Mouse (Mus musculus) neural tube, embryonic 12.5 days (tissue): ENCODE measurements around the gene Tmem248. TPM values are rescaled to one million over a fixed set of nuclear protein-coding genes. Genes with fewer than 3 reads are reported as not detected.
"Not testable (repeated sequence)": the region's sequence is repeated elsewhere in the genome, so short reads cannot be mapped to it uniquely, and the experiment has no call there.

Source experiments
- ATAC-seq: fragments of 200-750 bp; cut with Nextera tagmentation; 2 replicates; pipeline ENCODE4 v1.8.0; 2017; ENCODE audit warnings: low read depth, mild to moderate bottlenecking, moderate TSS enrichment, moderate library complexity; ENCODE audit not compliant: low FRiP score
- H3K27ac ChIP-seq: fragments of 300-500 bp; sonication (generic); 2 replicates; pipeline ENCODE4 v1.5.1; 2016
- H3K27me3 ChIP-seq: fragments of 300-500 bp; sonication (generic); replicated peaks from 2 replicates; pipeline ENCODE4 v1.6.1; 2016; ENCODE audit warnings: mild to moderate bottlenecking
- H3K36me3 ChIP-seq: fragments of 300-500 bp; sonication (generic); 2 replicates; pipeline ENCODE4 v1.6.1; 2016; ENCODE audit warnings: mild to moderate bottlenecking
- H3K4me1 ChIP-seq: fragments of 300-500 bp; sonication (generic); 2 replicates; pipeline ENCODE4 v1.6.1; 2016
- H3K4me2 ChIP-seq: fragments of 300-500 bp; sonication (generic); replicated peaks from 2 replicates; pipeline ENCODE4 v1.6.1; 2016; ENCODE audit warnings: mild to moderate bottlenecking
- H3K4me3 ChIP-seq: fragments of 300-500 bp; sonication (generic); 2 replicates; pipeline ENCODE4 v1.5.1; 2016
- H3K9ac ChIP-seq: fragments of 300-500 bp; sonication (generic); 2 replicates; pipeline ENCODE4 v1.6.1; 2016; ENCODE audit warnings: mild to moderate bottlenecking
- H3K9me3 ChIP-seq: fragments of 300-500 bp; sonication (generic); 2 replicates; pipeline ENCODE4 v1.6.1; 2016; ENCODE audit warnings: mild to moderate bottlenecking
- WGBS: fragments of 180-500 bp; shearing (Covaris S2); methylation state at CpG from one replicate; pipeline ENCODE4 v1.1.7; 2016; 5-methylcytosine and 5-hydroxymethylcytosine counted together
- polyA plus RNA-seq: library from polyadenylated mRNA; unstranded; fragments of >200 nt; fragmentation: Nextera tagmentation; extraction: Ambion mirVana; gene quantifications from 2 replicates; pipeline ENCODE4 v1.2.1, GENCODE M21; 2016

The Tmem248 gene
- polyA plus RNA-seq, 1 experiment from 2014 or later: 31.6 TPM

- no peaks in the 10 kb centered on the region for H3K4me1 ChIP-seq
- H3K4me2 ChIP-seq: no peak overlapping the region
- H3K9me3 ChIP-seq: no peaks in the 10 kb centered on the region
- no peak overlapping the region for H3K27ac ChIP-seq
- 98% methylated on average over 2 of the region's 2 CpGs for WGBS
- H3K36me3 ChIP-seq: peaks cover 88% of the 10 kb centered on the region
- no peak overlapping the region for H3K9ac ChIP-seq
- no peaks in the 10 kb centered on the region for H3K27me3 ChIP-seq
- no peak overlapping the region for H3K4me3 ChIP-seq
- ATAC-seq: no peak
Measured at GRCm38 (mm10) chr5:130239856-130240255, 23.0 kb downstream of the Tmem248 start.

DNA sequence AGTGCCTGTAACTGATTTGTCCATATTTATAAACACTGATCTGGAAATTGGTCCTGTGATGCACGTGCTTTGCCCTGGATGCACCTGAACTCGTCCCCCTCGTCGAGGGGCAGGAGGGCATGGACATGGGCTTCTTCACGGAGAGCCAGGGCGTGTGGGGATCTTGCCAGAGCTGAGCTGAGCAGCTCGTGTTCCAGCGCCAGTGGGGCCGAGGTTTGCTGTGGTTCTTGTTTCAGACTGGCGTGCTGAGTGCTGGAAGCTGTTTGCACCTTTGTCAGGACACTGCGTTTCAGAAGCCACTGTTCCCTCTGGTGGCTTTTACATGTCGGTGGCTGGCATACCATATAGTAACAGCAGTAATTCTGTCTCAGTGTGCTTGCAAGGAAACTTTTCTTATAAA lies 24.5 kb downstream of the Tmem248 start:
- ATAC-seq: no peak
- Histone ChIP-seq H3K4me1 (no peaks in the 10 kb centered on the region), H3K9ac (no peak overlapping the region), H3K27ac (no peak overlapping the region), H3K27me3 (no peaks in the 10 kb centered on the region), H3K9me3 (no peaks in the 10 kb centered on the region), H3K4me2 (no peak overlapping the region), H3K4me3 (no peak overlapping the region), H3K36me3 (peaks cover 87% of the 10 kb centered on the region)
- 94% methylated on average over 12 of the region's 12 CpGs for WGBS

GRCm38 (mm10) chr5:130247823-130248222 lies 30.9 kb downstream of the Tmem248 start:
- peaks cover 87% of the 10 kb centered on the region for H3K36me3 ChIP-seq
- no peaks in the 10 kb centered on the region for H3K27me3 ChIP-seq
- H3K4me2 ChIP-seq: no peak overlapping the region
- H3K9me3 ChIP-seq: no peaks in the 10 kb centered on the region
- no peak overlapping the region for H3K9ac ChIP-seq
- WGBS: 93% methylated on average over 5 of the region's 5 CpGs
- ATAC-seq: no peak
- no peaks in the 10 kb centered on the region for H3K4me1 ChIP-seq
- no peak overlapping the region for H3K27ac ChIP-seq
- H3K4me3 ChIP-seq: no peak overlapping the region

DNA sequence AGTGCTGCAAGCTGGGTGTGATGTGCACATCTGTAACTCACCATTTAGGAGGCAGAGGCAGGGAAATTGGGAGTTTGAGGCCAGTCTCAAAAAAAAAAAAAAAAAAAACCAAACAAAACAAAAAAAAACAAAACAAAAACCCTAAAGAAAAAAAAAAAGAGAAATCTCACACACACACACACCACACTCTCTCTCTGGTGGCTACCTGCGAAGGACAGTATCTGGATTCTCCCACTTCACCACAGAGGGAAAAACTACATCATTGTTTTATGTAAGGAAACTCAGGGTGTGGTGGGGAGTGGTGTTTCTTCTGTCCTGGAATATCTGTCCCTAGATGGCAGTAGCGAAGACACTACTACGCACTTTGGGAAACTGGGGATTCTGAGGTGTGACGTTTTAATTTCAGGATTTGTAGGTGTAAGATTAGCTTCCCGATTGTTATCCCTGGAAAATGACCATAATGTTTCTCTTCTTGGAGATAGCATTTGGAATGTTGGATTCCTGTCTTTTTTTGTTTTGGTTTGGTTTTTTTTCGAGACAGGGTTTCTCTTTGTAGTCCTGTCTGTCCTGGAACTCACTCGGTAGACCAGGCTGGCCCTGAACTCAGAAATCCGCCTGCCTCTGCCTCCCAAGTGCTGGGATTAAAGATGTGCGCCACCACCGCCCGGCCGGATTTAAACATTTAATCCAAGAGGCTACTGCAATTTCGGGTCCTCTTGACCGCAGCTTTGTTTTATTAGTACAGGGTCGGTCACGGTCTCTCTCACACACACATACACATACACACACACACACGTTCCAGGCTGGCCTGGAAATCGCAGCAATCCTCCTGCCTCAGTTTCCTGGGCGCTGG lies 37.5 kb downstream of the Tmem248 start:
- no peaks in the 10 kb centered on the region for H3K27me3 ChIP-seq

DNA sequence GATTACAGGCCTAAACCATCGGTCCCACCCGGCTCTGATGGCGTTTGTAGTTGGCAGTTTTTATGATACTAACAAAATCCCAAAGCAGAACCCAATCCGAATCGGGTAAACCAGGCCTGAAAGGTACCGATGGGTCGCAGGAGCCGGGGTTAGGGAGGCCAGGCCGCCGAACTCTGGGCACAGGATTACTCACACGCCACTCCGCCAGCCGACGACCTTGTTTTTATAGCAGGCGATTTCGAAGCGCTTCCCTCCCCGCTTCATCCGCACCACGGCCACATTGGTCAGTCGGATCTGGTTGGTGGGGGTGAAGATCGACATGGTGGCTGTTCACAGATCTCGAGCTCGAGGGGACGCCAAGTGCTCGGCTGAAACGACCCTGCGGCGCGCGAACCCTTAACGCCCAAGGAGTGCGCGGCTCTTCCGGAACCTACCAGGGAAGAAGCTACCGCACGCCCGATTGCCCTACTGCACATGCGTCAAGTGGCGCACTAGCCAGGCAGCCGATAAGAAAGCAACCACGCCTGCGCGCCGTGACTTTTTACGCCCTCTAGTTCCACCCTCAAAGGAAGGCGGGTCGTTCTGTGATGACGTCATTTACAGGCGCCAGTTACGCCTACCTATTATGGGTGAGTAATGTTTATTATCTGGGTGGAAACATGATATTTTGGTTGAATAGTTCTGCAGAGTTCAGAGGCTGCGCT lies 38.3 kb downstream of the Tmem248 start, which contains the start of the genes Sbds and Tyw1:
TSS of gene Sbds (minus strand) at position 514 of the 704 bp plus-strand sequence.
TSS of gene Tyw1 (plus strand) at position 603 of the 704 bp plus-strand sequence.
- peak; percentile 81 for ATAC-seq
- under 1% methylated on average over 52 of the region's 52 CpGs for WGBS
- Histone ChIP-seq H3K36me3 (peaks cover 30% of the 10 kb centered on the region), H3K9me3 (no peaks in the 10 kb centered on the region), H3K4me2 (peak within 1 kb of the TSS; percentile 66), H3K4me1 (peaks cover 13% of the 10 kb centered on the region; the same call in 1 of the 2 replicates), H3K4me3 (peak within 1 kb of the TSS; percentile 62), H3K9ac (peak within 1 kb of the TSS; percentile 78), H3K27me3 (no peaks in the 10 kb centered on the region), H3K27ac (no peak within 1 kb of the TSS)

More for the DNA sequence above, 37.5 kb downstream of the Tmem248 start:
- H3K36me3 ChIP-seq: peaks cover 37% of the 10 kb centered on the region
- peak overlapping the region; percentile 78 for H3K9ac ChIP-seq
- H3K9me3 ChIP-seq: no peaks in the 10 kb centered on the region
- H3K4me3 ChIP-seq: peak overlapping the region; percentile 62
- no peak overlapping the region for H3K27ac ChIP-seq
- 0 out of 2 replicates have a peak, but pooled peaks have one; percentile 38 for ATAC-seq
- H3K4me1 ChIP-seq: peaks cover 13% of the 10 kb centered on the region; the same call in 1 of the 2 replicates
- WGBS: 17% methylated on average over 19 of the region's 19 CpGs
- peak overlapping the region; percentile 66 for H3K4me2 ChIP-seq

- H3K9me3 ChIP-seq, H3K27me3 ChIP-seq, H3K27ac ChIP-seq, H3K9ac ChIP-seq: not testable (repeated sequence)
- ATAC-seq: peak; percentile 2
- 31% methylated on average over 20 of the region's 20 CpGs for WGBS
- H3K4me3 ChIP-seq: peak overlapping the region; percentile 33
- H3K4me2 ChIP-seq: peak overlapping the region; percentile 66
- peaks cover 22% of the 10 kb centered on the region for H3K36me3 ChIP-seq
- peaks cover 13% of the 10 kb centered on the region; the same call in 1 of the 2 replicates for H3K4me1 ChIP-seq
Measured at GRCm38 (mm10) chr5:130255799-130256525, 39.1 kb downstream of the Tmem248 start.

GRCm38 (mm10) chr5:130256678-130257271 lies 39.9 kb downstream of the Tmem248 start:
- Histone ChIP-seq H3K4me3 (peak overlapping the region; percentile 70), H3K36me3 (peaks cover 15% of the 10 kb centered on the region), H3K27me3 (no peaks in the 10 kb centered on the region), H3K9me3 (no peaks in the 10 kb centered on the region), H3K27ac (peak overlapping the region; percentile 53; the same call in 1 of the 2 replicates), H3K4me1 (peaks cover 13% of the 10 kb centered on the region; the same call in 1 of the 2 replicates), H3K4me2 (peak overlapping the region; percentile 66), H3K9ac (peak overlapping the region; percentile 72)
- 1% methylated on average over 25 of the region's 25 CpGs for WGBS
- peak; percentile 94 for ATAC-seq

DNA sequence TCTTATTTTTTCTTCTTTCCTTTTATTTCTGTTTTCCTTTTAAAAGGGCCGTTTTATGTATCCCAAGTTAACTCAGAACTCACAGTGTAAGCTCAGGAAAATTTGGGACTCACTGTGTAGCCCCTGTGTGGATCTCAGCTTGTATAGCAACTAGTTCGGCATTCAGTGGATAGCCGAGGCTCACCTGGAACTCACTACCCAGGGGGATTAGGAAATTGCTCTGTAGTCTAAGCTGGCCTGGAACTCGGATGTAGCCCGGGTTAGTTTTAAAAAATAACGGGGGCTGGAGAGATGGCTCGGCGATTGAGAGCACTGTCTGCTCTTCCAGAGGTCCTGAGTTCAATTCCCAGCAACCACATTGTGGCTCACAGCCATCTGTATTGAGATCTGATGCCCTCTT lies 40.4 kb downstream of the Tmem248 start:
- peaks cover 10% of the 10 kb centered on the region for H3K36me3 ChIP-seq
- H3K4me3 ChIP-seq: peak overlapping the region; percentile 70
- H3K4me2 ChIP-seq: peak overlapping the region; percentile 66
- peak overlapping the region; percentile 72 for H3K9ac ChIP-seq
- peak overlapping the region; percentile 53; the same call in 1 of the 2 replicates for H3K27ac ChIP-seq
- H3K4me1 ChIP-seq: peaks cover 13% of the 10 kb centered on the region; the same call in 1 of the 2 replicates
- H3K27me3 ChIP-seq: no peaks in the 10 kb centered on the region
- ATAC-seq: no peak
- WGBS: 9% methylated on average over 8 of the region's 8 CpGs
- H3K9me3 ChIP-seq: no peaks in the 10 kb centered on the region

DNA sequence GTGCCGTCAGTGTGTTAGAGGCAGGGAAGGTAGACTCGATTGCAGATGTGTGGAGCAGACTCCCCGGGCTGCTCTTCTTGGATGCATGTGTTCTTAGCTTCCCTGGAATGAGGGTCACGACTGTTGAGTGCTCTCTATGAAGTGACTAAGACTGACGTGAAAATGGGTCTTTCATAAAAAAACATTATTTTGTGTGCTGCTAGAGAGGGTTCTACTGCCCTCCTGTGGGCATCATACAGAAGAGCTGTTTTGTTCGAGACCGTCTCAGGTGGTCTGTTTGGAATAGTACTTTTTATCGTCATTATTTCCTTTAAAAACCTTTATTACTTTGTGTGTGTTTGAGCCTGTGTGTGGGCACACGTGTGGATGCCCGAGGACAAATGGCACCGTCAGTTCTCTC lies 46.6 kb downstream of the Tmem248 start:
- ATAC-seq: no peak
- H3K27ac ChIP-seq: no peak overlapping the region
- peaks cover 29% of the 10 kb centered on the region for H3K36me3 ChIP-seq
- 79% methylated on average over 11 of the region's 11 CpGs for WGBS
- H3K4me2 ChIP-seq: no peak overlapping the region
- no peaks in the 10 kb centered on the region for H3K27me3 ChIP-seq
- no peaks in the 10 kb centered on the region for H3K4me1 ChIP-seq
- no peak overlapping the region for H3K4me3 ChIP-seq
- no peak overlapping the region for H3K9ac ChIP-seq
- H3K9me3 ChIP-seq: no peaks in the 10 kb centered on the region

DNA sequence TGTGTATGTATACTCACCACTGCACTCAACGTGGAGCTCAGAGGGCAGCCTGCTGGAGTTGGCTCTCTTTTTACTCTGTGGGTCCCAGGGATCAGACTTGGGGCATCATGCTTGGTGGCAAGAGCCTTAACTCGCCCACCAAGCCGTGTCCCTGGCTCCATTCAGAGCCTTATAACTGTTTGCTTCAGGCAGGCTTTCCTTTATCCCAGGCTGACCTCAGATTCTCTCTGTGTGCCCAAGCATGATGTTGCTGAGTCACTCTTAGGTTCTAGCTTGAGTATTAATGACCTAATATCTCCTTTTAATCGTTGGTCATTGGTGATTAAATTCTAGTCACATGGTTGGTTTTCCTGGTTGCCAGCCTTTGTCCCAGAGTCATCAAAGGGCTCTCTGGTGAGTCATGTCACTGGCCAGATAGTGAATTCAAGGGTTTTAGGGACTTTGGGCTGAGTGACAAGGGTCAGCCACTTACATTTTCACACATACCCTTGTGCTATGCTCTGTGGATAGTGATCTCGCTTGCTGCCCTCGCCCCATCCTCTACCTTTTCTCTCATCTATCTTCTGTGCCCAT lies 47.6 kb downstream of the Tmem248 start:
- no peak overlapping the region for H3K27ac ChIP-seq
- H3K9ac ChIP-seq: no peak overlapping the region
- no peak overlapping the region for H3K4me2 ChIP-seq
- peaks cover 40% of the 10 kb centered on the region for H3K36me3 ChIP-seq
- H3K4me3 ChIP-seq: no peak overlapping the region
- 89% methylated on average over 6 of the region's 6 CpGs for WGBS
- ATAC-seq: no peak
- no peaks in the 10 kb centered on the region for H3K27me3 ChIP-seq
- H3K4me1 ChIP-seq: no peaks in the 10 kb centered on the region
- no peaks in the 10 kb centered on the region for H3K9me3 ChIP-seq

- peaks cover 58% of the 10 kb centered on the region for H3K36me3 ChIP-seq
- H3K27ac ChIP-seq: no peak overlapping the region
- no peaks in the 10 kb centered on the region for H3K9me3 ChIP-seq
- ATAC-seq: no peak
- H3K4me2 ChIP-seq: no peak overlapping the region
- WGBS: 87% methylated on average over 7 of the region's 7 CpGs
- no peaks in the 10 kb centered on the region for H3K4me1 ChIP-seq
- H3K9ac ChIP-seq: no peak overlapping the region
- H3K4me3 ChIP-seq: no peak overlapping the region
- no peaks in the 10 kb centered on the region for H3K27me3 ChIP-seq
Measured at GRCm38 (mm10) chr5:130266651-130267050, 49.8 kb downstream of the Tmem248 start.
